Mouse (Mus musculus) right cerebral cortex, postnatal 4 days (tissue): ENCODE measurements around the gene Snx15.
"Not testable (repeated sequence)": the region's sequence is repeated elsewhere in the genome, so short reads cannot be mapped to it uniquely, and the experiment has no call there.

Experiments
- DNase-seq: peaks from one replicate; pipeline ENCODE4 v3.0.0-alpha.2; 2022

Gene Snx15

DNA sequence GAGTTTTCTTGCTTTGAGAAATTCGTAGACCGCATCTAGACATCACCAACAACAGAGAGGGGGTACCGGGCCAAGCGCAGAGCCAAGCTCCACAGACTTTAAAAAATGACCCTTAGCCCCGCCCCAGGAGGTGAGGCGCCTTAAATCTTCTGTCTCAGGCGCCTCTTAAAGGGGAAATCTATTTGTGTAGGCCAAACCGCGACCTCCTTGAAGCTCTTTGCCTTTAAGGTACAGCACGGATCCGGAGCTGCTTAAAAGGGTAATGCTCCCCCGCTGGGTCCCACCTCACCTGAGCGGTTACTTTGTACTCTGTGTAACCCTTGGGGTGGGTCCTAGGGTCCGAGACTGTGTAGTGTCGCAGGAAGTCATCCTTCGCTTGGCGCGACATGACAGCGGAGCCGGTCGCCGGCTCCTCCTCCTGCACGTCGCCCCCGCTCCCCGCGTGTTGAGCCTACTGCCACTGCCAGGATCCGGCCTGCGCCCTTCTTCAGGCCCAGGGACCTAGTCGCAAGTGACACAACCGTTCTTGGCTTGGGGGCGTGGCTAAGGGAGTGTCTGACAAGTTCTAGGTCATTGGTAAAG is at the start of gene Snx15:
Gene Snx15, minus strand, starts transcription at position 545 of the 582 bp plus-strand sequence.
- peak; percentile 87 for DNase-seq

DNA sequence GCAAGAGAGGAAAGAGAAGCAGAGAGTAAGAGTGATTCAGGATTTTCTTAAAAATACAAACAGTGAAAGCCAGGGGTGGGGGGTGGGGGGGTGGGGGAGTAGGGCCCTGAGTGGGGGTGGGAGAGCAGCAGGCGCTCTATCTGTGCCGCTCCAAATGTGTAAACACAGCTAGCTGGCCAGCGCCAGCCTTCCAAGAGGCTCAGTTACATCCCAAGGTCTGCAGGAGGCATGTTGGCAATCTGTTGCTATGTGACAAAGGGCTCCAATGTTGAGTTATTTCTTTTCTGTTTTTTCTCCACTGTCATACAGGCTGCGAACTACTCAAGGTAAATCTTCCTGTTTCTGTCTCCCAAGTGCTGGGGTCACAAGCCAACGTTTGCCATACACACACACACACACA is 46.7 kb upstream of the Snx15 start:
- no peak for DNase-seq

DNA sequence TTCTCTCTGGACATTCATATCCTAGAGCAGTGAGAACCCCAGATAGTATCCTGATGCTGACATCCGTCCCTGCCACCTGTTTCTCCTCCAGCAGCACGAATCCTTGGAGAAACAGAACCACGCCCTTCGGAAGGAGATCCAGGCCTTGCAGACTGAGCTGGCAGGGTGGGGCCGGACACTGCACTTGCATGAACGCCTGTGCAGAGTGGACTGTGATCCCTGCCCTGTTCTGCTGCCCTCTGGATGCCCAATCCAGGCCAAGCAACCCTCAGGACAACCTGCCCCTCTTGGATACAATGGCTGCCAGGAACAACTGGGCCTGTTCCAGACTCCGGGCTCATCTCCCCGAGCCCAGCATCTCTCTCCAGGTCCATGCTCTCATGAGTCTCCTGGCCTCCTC is 43.1 kb upstream of the Snx15 start:
- no peak for DNase-seq

DNA sequence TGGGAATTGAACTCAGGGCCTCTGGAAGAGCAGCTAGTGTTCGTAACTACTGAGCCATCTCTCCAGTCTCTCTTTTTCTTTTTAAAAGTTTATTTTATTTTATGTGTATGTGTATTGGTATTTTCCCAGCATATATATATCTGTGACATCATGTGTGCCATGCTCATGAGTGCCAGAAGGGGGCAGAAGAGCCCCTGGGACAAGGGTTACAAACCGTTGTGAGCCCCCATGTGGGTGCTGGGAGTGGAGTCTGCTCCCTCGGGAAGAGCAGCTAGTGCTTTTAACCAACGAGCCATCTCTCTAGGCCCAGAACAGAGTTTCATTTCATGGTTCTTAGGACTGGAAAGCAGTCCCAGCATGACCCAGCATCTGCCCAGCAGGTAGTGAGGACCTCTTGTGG is 38.6 kb upstream of the Snx15 start:
- no peak for DNase-seq

DNA sequence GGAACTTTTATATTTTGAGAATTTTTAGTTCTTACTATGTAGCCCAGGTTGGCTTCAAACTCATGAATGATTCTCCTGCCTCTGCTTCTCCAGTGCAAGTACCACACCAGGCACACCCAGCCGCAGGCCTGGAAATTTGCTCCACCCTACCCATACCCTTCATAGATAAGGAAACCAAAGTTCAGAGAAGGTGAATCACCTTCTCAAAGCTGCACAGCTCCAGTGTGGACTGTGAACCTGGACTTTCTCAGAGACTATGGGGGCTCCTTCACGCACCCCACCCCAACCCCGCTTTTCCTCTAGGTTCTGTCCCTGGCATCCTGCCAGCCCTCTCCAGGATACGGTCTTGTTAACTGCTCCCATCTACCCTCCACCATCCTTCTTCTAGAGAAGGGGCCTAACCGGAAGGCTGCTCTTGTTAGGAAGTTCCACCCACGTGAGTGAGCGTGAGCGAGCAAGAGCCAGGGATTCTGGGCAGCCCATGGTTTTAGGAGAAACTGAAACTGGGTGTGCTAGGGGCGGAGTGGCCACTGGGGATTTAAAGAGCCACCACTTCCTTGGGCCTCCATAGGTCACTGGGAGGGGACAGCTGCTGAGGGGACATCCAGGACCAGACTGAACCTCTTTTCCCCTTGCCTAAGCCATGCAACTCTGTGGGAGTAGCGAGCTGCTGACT is 35.9 kb upstream of the Snx15 start:
- DNase-seq, result no peak

DNA sequence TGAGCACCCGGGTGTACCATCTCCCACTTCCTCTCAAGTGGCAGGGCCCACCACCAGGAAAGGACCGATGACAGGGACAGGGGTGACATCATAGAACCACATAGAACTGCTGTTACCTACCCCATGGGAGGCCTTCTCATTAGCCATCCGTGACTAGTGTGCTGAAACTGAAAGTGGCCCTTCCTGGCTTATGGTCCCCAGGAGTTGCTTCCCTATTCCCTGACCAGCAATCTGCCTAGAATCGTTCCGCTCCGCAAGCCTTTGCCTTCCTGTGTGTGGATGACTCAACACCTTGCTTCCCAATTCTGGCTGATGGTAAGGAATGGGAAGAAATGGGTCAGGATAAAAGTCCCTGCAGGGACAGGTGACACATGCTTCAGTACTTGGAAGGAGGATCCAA is 29.1 kb upstream of the Snx15 start:
- no peak for DNase-seq

DNA sequence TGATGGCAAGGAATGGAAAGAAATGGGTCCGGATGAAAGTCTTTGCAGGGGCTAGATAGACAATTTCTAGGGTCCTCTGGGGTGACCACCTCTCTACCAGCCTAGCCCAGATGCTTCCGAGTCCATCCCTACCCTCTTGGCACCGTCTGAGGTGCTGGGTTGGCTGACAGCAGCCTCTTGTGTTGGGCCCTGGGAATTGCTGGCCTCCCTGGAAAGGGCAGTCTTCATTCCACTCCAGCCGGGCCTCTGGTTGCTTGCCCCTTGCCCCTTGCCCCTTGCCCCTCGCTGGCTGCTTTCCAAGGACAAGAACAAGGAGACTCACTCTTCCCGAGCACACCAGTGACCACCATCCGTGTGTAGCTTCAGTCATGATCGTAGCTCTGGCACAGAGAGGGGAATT is 28.3 kb upstream of the Snx15 start:
- no peak for DNase-seq

DNA sequence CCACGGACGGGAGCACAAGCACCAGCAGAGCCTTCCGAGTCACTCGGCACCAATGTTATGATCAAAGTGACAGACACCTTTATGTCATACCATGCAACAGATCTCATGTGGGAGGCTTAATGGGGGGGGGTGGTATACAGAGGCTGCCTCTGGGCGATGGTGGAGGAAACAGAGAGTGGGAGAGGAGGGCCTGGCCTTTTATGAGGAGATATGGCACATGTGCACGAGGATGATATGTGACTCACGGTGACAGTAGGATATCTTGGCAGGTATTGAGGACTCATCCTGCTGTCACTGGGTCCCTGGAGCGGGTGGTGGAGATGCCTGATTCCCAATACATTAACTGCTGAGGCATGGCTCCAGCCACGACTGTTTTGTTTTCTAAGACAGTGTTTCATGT is 27.1 kb upstream of the Snx15 start:
- DNase-seq, result no peak

DNA sequence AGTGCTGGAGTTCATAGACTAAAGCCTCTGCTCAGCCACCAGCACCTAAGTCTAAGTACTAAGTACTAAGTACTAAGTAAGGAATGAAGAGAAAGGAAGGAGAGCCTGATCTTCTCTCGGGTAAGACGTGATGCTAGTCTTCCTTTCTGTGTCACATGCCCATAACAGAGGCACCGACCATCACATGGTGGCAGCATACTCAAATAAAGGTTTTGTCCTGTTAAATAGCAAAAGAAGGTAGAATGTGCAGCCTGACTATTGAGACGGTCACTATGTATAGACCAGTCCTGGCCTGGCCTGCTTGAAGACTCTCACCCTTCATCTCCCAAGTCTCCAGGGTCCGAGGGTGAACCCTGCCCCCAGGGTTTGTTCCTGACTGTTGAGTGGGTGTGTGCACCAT is 16.7 kb upstream of the Snx15 start:
- no peak for DNase-seq

DNA sequence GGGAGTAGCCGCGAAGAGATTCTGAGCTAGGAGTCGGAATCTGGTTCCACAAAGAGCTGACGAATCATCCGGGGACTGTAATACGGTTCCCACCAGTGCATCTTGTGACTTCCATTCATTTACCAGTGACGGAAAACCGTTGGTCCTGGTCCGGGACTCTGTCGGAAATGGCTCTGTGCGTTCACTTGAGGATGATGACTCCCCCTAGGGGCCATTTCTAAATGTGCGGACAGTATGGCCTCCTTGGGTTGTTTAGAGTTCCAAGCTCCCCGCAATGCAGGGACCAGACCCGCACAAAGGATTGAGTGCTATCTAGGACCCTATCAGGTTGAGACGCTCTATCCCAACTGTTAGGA is 13.3 kb upstream of the Snx15 start, which contains the start of gene Arl2:
Gene Arl2, minus strand, starts transcription at position 155 of the 356 bp plus-strand sequence.
- DNase-seq, result peak; percentile 73

DNA sequence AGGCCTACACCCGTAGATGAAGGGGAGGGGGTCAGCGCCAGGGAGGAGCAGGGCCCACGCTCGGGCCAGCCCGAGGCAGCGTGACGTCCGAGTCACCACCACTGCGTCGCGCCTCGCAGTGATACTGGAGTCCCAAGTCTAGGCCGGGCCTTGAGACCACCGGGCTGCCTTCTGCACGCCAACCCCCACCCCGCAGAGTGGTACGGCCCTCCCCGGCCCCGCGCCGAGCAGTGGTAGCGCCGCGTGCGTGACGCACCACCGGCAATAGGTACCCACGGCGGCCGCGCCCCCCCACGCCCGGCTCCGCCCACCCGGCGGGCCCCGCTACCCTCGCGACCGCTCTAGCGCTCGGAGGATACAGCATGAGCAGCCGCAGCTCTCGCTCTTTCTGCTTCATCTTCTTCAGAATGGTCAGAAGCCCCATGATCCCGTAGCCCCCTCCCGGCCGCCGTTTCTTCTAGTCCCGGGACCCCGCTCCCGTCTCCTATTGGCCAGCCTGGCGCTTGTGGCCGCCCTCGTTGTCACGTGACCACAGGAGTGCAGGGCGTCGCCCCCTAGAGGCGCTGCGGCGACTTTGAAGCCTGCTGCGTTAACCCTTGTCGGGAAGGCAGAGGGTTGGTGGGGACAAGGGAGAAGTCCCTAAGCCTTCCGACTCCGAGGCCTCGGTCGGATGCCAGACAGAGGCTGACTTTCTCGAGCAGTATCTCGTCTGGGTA is 12.7 kb upstream of the Snx15 start, which contains the start of gene Batf2:
Gene Batf2, plus strand, starts transcription at position 306 of the 716 bp plus-strand sequence.
- peak; percentile 93 for DNase-seq

DNA sequence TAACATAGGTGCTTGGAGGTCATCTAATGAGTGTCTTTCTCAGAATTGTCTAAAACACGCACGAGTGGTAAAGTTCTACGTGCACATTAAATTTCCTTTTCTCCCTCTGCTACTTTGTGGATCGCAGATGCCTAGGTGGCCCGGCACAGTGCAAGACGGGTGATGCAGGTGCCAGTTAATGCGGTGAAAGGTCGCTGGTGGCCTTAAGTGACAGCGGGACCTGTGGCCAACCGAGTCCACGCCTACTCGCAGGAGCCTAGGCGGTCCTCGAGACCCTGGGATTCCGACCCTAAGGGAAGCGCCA is 12.2 kb upstream of the Snx15 start:
- no peak for DNase-seq

DNA sequence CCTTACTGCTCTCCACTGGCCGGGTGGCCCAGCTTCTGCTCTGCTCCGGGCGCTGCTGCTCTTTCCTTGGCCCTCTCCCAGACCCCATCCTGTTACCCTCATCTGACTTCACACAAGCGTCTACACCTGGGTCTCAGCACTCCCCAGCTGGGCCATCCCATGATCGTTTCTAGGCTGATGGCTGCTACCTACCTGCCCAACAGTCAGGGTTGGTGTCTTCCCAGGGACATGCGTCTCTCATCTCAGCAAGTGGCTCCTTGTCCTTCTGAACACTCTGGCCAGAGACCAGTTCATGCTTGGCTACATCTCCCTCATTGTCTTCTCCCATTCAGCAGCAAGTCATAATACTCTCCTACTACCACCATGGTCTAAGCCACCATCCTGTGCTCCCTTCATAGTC is 11.6 kb upstream of the Snx15 start:
- DNase-seq, result no peak

DNA sequence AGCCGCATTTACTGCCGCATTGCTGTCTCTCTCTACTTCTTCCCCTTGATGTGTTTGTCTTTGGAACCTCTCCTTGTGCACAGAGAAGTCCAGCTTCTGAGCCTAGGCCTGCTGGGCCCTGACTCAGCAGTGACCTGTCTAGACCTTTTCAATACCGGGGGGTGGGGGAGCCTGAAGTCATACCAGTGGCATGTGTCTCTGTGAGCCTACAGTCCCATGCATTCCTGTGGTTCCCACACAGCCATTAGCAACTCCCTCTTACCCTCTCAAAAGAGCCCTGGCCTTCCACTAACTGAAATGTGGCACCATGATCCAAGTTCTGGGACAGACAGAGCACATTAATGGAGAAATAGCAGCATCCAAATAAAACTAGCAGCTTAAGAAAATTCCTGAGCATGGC is 8.3 kb upstream of the Snx15 start:
- no peak for DNase-seq

DNA sequence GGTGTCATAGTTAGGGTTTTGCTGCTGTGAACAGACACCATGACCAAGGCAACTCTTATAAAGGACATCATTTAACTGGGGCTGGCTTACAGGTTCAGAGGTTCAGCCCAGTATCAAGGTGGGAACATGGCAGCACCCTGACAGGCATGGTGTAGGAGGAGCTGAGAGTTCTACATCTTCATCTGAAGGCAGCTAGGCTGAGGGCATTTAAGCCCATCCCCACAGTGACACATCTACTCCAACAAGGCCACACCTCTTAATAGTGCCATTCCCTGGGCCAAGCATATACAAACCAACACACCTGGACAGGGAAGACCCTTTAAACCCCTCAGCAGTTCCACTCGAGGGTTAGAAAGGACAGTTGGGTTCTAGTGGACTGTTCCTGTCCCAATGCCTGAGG is 5.1 kb upstream of the Snx15 start:
- DNase-seq, result not testable (repeated sequence)

DNA sequence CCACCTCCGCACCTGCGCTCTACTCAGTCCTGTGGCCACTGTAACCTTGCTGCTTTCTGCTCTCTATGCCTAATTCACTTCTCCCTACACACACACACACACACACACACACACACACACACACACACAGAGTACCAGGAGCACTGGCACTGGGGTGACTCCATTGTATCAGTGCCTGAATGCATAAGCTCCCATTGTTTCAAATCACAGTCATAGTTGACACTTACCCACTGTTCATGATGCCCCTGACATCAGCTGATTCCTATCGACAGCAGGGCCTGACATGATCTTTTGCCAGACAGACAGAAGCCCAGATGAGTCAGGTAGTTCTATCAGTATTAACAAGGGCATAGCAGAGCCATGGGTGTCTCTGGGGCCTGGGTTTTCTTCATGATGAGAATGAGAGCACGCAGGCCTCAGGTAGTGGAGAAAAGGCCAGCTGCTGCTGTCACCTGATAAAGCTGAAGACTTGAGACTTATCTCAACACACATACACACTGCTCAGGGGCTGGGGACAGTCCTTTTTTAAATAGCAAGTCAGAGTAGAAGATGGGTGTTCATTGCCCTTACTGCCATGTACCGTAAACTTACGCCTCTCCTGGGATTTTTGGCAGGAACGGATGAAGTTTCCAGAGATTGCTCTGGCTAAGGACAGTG is 4.2 kb upstream of the Snx15 start:
- DNase-seq, result no peak

DNA sequence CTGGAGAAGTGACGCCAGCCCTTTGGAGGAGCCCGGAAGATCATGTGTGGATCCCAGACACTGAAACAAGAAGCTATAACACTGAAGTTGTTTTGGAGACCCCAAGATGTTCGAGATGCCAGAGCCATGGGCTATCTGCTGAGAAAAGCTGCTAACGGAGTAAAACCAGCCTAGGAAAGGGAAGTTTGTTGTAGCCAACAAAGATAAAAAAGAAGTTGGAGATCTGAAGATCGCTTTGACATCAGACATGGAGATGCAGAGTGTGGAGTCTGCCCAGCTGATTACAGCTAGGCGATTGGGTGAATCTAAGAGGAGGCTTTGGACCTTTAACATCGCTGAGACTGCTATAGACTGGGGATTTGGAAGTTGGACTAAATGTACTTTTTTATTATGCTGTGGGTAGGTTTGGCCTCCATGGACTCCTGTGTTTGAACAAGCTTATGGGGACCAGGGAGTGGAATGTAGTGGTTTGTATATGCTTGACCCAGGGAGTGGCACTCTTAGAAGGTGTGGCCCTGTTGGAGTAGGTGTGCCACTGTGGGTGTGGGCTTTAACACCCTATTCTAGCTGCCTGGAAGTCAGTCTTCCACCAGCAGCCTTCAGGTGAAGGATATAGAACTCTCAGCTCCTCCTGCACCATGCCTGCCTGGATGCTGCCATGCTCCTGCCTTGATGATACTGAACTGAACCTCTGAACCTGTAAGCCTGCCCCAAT is 2.5 kb upstream of the Snx15 start:
- not testable (repeated sequence) for DNase-seq

DNA sequence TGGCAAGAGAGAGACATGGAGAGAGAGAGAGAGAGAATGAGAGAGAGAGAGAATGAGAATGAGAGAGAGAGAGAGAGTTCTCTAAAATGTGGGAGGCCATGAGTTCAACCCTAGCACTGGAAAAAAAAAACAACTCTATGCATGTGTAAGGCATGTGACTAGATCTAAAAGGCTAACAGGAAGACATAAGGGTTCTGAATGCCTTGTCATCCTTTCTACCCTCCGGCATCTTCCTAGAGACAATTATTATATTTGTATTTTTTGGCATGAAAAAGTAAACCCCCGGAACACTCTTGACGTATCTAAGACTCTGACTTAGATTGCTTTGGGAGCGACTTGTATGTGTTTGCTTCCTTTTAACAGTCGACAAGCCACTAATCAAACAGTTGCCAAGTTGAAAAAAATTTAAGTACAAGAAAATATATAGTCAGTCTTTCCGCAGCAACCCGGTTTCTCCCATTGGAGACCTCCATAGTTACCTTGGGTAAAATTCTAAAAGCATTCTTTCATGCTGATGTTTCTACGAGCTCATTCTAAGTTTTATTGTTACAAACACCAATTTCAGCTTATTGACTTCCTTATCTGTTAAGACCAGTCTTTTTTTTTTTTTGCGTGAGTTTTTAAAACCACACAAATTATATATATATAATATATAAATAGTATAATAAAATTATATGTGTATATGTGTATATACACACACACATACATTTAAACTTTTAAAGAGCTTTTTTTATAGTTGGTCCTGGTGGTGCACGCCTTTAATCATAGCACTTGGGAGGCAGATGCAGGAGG is 1.1 kb downstream of the Snx15 start:
- DNase-seq, result no peak

DNA sequence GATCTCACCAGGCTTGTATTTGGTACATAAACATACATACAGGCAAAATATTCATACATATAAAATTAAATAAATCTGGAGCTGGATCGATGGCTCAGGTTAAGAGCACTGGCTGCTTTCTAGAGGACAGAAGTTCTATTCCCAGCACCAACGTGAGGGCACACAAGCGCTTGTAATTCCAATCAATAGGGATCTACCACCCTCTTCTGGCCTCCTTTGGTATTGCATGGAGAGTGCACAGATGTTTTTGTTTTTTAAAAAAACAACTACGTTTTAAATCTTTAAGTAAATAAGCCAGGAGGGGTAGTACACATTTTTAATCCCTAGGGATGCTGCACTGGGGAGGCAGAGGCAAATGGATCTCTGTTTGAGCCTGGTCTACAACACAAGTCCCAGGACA is 1.8 kb downstream of the Snx15 start:
- peak; percentile 51 for DNase-seq

DNA sequence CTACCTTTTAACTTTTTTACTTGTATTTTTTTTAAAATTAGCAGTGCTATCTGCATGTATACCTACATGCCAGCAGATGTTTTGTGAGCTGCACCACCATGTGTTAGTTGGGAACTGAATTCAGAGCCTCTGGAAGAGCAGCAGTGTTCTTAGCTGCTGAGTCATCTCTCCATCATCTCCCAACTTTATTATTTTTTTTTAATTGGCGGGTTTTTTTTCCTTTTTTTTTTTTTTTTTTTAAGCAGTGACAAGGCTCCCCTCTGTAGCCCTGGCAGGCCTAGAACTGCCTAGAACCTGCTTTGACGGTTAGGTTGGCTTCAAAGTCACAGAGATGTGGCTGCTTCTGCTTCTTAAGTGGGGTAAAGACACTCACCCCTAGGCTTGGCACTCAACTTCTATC is 3.2 kb downstream of the Snx15 start:
- DNase-seq, result no peak

DNA sequence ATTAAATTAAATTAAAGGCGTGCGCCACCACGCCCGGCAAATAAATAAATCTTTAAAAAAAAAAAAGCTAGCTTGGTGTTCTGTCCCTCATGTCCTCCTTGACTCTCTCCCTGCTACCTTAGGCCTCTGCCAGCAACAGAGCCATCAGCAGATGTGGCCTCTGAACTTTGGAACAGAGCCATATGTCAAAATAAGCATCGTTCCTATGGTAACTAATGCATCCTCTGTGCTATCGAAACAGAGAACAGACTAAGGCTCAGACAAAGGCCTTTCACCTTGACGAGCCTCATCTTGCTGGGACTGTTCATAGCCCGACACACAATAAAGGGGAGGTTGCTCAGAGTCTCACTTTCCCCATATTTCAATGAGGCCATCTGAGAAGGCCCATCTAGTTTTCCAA is 4.8 kb downstream of the Snx15 start:
- no peak for DNase-seq

DNA sequence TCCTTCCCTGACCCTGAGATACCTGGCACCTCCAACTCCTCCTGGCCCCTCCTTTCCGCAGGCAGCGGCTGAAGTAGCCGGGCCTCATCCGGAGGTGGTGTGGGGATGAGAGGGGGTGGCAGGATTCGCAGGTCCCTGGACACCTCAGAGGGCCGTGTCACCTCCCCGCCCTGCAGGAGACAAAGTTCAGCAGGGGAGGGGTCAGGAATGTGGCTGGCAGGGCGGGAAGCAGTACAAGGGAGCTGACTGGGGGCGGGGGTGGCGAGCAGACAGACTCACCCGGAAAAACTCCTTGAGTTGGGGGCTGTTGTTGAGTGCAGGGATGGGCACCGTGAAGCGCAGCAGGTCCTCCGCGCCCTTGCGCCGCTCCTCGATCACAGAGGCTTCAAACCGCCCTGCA is 6.3 kb downstream of the Snx15 start:
- no peak for DNase-seq
